Mouse (Mus musculus): ENCODE measurements around the gene Inpp5a.

DNA sequence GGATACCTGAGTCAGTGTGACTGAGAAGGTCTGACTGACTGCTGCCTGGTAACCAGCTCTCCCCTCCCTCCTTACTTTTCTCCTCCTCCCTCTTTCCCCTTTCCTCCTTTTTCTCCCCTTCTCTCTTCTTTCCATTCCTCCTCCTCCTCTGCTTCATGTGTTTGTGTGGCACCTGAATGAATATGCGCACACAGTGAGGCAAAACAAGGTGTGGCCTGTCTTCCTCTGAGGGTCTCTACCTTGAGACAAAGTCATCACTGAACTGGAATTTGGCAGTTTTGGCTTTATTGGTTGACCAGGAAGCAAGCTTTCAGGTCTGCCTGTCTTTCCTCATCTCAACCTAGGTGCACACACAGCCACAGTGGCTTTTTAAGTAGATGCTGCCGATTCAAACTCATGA is 147.9 kb downstream of the Inpp5a start:
- no peak for TF ChIP-seq CTCF (IDR thresholded peaks at IDR 0.05; ENCODE audit: control insufficient read depth, insufficient read depth, insufficient replicate concordance, low read depth, low read length)
- TF ChIP-seq POLR2A (IDR thresholded peaks at IDR 0.05; ENCODE audit: control insufficient read depth, low read depth, low read length), result no peak
